Mouse (Mus musculus): Measurements from ENCODE around the gene Cxcr4.

The Cxcr4 gene

DNA sequence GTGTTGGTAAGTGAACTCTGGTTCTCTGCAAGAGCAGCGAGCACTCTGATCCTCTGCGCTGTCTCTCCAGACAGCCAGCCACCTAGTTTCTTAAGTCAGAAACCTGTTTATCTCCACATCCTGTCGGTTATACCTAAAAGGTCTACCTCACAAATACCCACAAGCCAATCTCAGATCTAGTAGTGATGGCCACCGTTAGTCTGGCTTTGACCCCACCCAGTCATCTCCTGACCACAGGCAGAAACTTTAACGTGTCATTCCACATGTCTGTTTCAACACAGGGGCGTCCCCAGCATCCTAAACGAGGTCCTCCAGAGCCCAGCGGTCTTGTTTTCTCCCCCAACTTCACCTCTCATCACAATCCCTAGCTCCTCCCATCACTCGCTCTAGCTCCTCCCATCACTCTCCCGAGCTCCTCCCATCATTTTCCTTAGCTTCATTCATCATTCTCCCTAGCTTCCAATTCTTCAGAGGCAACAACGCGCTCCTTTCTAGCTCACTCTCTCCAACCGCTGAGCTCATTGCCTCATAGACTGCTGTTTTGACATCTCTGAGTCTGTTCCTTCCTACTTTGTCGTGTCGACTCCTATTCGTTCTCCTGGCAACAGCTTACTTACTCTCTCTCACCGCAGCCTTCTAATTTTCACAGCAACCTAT is 22.0 kb downstream of the Cxcr4 start:
- no peak for DNase-seq (ENCODE audit: low read depth)

GRCm38 (mm10) chr1:128567224-128568197 is 24.6 kb downstream of the Cxcr4 start:
- DNase-seq (ENCODE audit: low read depth): no peak

DNA sequence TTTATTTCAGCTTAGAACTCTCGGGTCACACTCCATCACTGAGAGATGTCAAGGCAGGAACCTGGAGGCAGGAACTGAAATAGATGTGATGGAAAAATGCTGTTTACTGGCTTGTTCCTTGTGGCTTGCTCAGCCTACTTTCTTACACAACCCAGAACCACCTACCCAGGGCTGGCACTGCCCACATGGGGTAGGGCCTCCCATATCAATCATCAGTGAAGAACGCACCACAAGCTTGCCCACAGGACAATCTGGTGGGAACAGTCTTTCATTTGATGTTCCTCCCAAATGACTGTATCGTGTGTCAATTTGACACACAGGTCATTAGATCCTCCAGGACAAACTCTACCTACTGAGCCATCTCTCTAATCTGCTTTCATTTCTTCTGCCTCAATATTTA is 28.2 kb downstream of the Cxcr4 start:
- DNase-seq (ENCODE audit: low read depth): no peak

DNA sequence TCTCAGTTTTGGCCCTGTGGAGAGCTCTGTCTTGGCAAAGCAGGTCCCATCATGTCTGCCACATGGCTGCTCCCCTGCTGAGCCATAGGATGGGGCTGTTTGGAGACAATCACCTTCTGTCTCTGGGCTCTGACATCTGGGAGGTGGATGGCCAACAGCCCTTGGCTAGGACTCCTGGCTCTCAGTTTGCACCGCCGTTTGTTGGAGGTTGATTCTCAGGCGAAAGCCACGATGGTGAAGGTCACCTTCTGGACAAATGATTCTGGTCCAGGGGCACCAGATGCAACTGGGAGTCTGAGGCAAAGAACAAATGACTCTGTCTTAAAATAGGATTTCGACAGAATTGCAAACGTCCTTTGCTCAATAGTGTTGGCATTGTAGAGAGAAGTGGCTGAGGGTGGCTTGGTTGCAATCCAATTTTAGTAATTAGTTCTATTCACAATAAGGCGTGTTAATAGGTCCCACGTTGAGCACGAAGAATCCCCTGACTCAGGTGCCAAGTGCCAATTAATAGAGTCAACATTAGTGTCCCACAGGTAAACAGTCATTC is 30.7 kb downstream of the Cxcr4 start:
- DNase-seq (ENCODE audit: low read depth): no peak

DNA sequence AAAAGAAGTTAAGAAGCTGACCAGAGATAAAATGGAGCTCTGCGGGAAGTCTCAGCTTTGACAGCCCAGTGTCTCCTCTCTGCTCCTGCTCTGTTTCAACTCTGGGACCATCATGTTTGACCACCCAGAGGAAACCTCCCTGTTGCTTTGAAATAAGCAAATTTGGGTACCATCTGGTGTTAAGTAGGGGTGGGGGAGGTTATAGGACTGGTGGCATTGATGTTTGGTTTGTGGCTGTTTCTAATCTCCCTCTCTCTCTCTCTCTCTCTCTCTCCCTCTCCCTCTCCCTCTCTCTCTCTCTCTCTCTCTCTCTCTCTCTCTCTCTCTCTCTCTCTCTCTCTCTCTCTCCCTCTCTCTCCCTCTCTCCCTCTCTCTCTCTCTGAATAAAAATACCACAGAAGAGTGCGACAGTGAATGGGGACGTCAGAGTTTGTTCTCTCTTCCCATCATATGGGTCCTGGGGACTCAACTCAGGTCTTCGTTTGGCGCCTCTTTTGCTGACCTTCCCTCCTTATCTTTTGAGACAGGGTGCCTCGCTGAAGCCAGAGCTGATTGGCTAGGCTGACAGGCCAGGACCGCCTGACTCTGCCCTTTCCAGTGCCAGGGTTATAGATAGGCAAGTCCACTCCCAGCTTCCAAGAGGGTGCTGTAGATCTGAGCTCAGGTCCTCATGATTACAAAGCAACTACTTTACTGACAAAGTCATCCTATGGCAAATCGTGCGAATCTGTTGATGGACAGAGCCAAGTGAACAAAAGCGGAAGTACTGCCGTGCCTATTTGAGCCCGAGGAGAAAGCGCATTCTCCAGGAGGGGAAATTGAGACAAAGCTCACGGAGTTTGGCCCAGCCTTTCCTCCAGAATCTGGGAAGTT is 31.4 kb downstream of the Cxcr4 start:
- DNase-seq (ENCODE audit: low read depth): no peak

DNA sequence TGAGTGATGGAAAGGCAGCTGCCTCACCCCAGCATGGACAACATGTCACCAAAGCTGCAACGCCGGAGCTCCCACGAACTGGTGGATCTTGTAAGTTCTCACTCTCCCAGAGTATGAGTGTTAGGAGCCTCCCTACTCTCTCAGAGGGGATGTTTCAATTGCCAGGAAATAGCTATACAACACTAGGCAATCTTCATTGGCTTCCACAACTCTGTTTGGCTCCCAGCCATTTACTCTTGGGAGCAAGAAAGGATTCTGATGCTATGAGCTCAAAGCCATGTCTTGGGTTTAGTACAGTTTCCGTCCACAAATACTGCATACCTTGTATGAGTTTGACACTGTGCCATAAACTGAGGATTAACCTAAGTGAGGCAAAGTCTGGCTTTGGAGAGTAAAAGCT is 34.1 kb downstream of the Cxcr4 start:
- no peak for DNase-seq (ENCODE audit: low read depth)

GRCm38 (mm10) chr1:128552545-128552944 is 39.5 kb downstream of the Cxcr4 start:
- DNase-seq (ENCODE audit: low read depth): no peak

- no peak for DNase-seq (ENCODE audit: low read depth)
Observed at GRCm38 (mm10) chr1:128551743-128552397, 40.2 kb downstream of the Cxcr4 start.

- DNase-seq (ENCODE audit: low read depth): no peak
Observed at GRCm38 (mm10) chr1:128549442-128549841, 42.7 kb downstream of the Cxcr4 start.

DNA sequence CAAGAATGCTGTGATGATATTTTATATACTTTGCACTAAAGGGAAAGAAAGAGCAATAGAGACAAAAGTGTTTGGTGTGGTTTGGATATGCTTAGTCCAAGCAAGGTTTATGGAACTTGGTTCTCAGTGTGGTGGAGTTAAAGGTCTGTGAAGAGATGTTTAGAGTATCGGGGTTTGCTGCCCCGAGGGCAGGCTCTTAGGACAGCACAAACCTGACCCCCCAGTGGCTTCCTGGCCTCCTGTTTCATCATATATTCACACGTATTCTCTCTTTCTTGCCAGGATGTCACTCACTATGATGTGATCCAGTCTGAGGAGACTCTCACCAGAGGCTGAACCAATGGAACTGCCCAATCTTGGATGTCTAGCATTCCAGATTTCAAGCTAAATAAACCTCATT is 43.1 kb downstream of the Cxcr4 start:
- DNase-seq (ENCODE audit: low read depth): no peak

DNA sequence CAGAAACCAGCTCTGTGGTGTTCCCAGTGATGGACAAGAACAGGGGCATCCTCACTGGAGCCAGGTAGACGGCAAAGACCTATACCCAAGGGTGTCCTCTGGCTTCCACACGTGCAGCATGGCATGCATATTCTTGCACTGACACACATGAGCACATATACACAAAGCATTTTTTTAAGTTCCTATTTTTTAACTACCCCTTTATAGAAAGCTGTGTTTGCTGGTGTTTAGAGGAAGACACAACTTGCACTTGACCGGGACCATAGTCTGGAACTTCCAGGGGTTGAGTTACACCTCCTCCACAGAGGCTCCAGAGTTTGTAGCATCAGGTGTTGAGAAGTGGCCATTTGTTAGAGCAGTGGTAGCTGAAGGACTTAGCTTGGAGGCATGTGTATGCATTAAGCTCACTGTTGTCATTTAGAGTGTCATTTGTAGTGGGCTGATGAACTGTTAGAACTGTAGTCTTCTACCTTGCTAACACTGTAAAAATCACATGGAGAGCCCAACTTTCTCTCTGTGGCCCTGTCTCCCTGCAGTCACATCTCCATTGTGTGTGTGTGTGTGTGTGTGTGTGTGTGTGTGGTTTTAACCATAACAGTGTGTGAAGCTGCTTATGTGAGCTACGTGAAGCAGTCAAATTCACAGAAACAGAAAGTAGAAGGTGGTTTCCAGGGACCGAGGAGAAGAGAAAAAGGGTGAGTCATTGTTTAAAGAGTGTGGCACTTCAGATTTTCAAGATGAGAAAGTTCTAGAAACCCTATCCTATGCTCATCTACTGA is 43.7 kb downstream of the Cxcr4 start:
- DNase-seq (ENCODE audit: low read depth): no peak

- no peak for DNase-seq (ENCODE audit: low read depth)
Observed at GRCm38 (mm10) chr1:128545672-128546071, 46.4 kb downstream of the Cxcr4 start.

- no peak for DNase-seq (ENCODE audit: low read depth)
Observed at GRCm38 (mm10) chr1:128543137-128543536, 49.0 kb downstream of the Cxcr4 start.

DNA sequence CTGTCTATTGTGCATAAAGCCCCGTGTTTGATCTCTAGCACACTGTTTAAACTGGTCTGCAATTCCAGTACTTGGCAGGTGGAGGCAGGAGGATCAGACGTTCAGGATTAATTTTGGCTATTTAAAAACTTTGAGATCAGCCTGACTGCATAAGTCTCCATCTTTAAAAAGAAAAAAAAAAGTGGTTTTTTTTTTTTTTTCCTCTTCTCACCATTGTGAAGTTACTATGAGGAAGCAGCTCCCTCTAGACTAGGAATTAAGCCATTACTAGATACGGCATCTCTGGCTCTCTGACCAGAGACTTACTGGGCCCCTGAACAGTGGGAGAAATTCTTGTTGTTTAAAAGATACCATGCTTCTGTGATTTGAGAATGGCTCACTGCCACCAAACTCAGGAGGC is 49.5 kb downstream of the Cxcr4 start:
- DNase-seq (ENCODE audit: low read depth): no peak

GRCm38 (mm10) chr1:128540213-128540612 is 51.9 kb downstream of the Cxcr4 start:
- no peak for DNase-seq (ENCODE audit: low read depth)

GRCm38 (mm10) chr1:128539555-128539954 is 52.5 kb downstream of the Cxcr4 start:
- DNase-seq (ENCODE audit: low read depth): no peak
